Mouse (Mus musculus): ENCODE measurements around the gene Ptprs.

GRCm38 (mm10) chr17:56447716-56448115 lies 28.6 kb downstream of the Ptprs start:
- no peak for TF ChIP-seq POLR2A (IDR thresholded peaks at IDR 0.05; ENCODE audit: low read depth, low read length)
- no peak for TF ChIP-seq CTCF (IDR thresholded peaks at IDR 0.05; ENCODE audit: borderline replicate concordance, insufficient read depth, low read length)
